Mouse (Mus musculus) macrophage (primary cell): ENCODE measurements around the gene Ptprn2. TPM values are rescaled to one million over a fixed set of nuclear protein-coding genes. Genes with fewer than 3 reads are reported as not detected.

Experiments
- H3K27ac ChIP-seq: fragments of 350-480 bp; formaldehyde crosslinking; 2 replicates; pipeline ENCODE4 v1.9.0; 2021
- H3K36me3 ChIP-seq: fragments of 350-480 bp; formaldehyde crosslinking; 2 replicates; pipeline ENCODE4 v1.9.0; 2021; ENCODE audit errors: inconsistent target
- H3K4me3 ChIP-seq: fragments of 350-480 bp; formaldehyde crosslinking; 2 replicates; pipeline ENCODE4 v1.9.0; 2021; ENCODE audit errors: inconsistent target
- H3K79me2 ChIP-seq: fragments of 350-480 bp; formaldehyde crosslinking; 2 replicates; pipeline ENCODE4 v1.9.0; 2021; ENCODE audit errors: inconsistent target
- WGBS: methylation state at CpG from one replicate; pipeline ENCODE4 v1.1.7; 2026; ENCODE audit warnings: inconsistent platforms; ENCODE audit not compliant: missing documents; 5-methylcytosine and 5-hydroxymethylcytosine counted together
- polyA plus RNA-seq: library from polyadenylated mRNA; stranded (reverse); fragments of 250-400 nt; gene quantifications from 3 replicates; pipeline ENCODE4 v1.2.4, GENCODE M21; 2018; ENCODE audit warnings: inconsistent platforms

The Ptprn2 gene
- polyA plus RNA-seq, 1 experiment from 2014 or later = 0.06 TPM

DNA sequence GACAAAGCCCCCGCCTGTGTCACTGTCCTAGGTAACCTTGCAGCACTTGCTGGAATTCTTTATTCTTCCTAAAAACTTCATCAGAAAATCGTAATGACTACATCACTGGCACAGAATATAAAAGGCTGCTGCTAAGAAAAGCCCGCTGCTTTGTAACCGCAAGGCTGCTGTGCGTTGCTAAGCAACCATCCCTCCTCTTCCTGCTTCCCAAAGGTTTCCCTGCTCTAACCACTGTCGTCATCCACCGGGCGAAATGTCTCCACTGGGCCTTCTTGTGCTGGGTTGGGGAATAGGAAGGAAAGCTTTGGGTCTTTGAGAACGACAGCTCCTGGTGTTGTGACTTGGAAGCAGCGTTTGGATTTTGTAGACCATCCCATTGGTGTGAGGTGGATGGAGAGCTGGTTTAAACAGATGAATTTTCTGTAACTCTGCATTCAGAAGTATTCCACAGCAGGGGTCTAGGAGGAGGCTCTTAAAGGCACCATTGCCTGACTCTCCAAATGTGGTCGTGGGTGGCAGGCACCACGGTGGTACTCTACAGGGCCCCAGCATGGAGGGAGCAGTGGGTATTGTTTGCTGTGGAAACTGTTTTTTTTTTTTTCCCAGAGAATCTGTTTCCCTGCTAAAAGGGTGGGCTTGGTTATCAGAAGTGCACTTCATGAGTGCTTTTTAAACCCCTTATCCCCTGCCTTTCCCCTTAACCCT lies 711.4 kb downstream of the Ptprn2 start:
- no peaks in the 10 kb centered on the region for H3K79me2 ChIP-seq
- no peak overlapping the region for H3K27ac ChIP-seq
- WGBS = 64% methylated on average over 12 of the region's 12 CpGs
- no peaks in the 10 kb centered on the region for H3K36me3 ChIP-seq
- no peak overlapping the region for H3K4me3 ChIP-seq

- 93% methylated on average over 8 of the region's 8 CpGs for WGBS
- Histone ChIP-seq H3K36me3 (no peaks in the 10 kb centered on the region), H3K4me3 (no peak overlapping the region), H3K27ac (no peak overlapping the region), H3K79me2 (no peaks in the 10 kb centered on the region)
These were observed 712.6 kb downstream of the Ptprn2 start for GRCm38 (mm10) chr12:117198093-117198492.

DNA sequence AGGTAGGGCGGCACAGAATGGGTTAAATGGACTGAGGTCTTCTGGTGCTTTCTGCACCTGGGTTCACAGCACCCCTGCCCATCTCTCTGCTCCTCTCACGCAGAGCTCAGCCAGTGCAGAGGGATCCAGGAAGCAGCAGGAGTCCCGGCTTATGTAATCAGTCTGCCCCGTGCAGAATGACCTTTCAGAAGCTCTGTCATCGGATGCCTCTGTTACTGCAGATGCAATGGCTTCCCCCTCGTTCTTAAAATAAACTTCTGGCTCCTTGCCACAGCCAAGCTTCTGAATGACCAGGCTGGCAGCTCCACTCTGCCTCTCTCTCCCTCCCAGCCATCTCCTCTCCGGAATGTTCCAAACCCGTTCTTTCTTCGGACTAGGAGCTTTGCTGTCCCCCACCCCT lies 714.6 kb downstream of the Ptprn2 start:
- WGBS = 33% methylated on average over 9 of the region's 9 CpGs
- no peak overlapping the region for H3K27ac ChIP-seq
- no peaks in the 10 kb centered on the region for H3K36me3 ChIP-seq
- H3K79me2 ChIP-seq = no peaks in the 10 kb centered on the region
- H3K4me3 ChIP-seq = no peak overlapping the region

DNA sequence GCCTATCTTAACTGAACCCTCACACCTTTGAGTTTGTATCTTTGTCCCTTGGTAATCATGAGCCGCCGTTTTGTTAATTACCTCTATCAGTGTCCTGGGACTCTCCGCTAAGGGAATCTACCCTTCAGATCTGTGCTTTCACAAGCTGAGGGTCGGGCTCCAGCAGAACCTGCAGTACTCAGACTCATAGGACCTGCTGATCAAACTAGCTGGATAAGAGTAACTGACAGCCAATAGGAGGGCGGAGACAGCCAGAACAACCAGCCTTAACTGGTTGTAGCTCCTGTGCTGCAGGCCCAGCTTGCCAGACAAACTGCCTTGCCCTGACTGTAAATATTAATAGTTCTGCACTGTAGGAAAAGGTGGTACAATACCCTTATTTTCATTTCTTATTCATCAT lies 715.1 kb downstream of the Ptprn2 start:
- H3K79me2 ChIP-seq = no peaks in the 10 kb centered on the region
- no peak overlapping the region for H3K4me3 ChIP-seq
- WGBS = 90% methylated on average over 5 of the region's 5 CpGs
- H3K36me3 ChIP-seq = no peaks in the 10 kb centered on the region
- no peak overlapping the region for H3K27ac ChIP-seq

DNA sequence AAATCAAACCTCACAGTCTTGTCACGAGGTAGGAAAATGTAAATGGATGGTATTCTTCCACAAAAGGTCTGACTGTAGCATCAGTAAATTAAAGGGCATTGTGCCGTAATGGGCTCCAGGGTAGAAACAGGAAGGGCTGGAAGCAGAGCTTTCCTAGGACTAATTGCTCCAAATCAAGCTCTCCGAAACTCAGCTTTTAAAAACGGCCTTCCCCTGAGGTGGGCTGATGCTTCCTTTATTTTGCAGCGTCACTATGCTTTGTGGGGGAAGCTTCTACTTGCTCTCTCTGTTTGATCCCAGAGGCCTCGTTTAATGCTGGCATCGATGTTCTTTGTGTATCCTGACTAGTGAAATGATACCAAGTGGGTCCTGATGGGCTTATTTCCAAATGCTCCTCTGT lies 718.0 kb downstream of the Ptprn2 start:
- no peaks in the 10 kb centered on the region for H3K79me2 ChIP-seq
- no peak overlapping the region for H3K27ac ChIP-seq
- no peak overlapping the region for H3K4me3 ChIP-seq
- 50% methylated on average over 7 of the region's 7 CpGs for WGBS
- H3K36me3 ChIP-seq = no peaks in the 10 kb centered on the region

DNA sequence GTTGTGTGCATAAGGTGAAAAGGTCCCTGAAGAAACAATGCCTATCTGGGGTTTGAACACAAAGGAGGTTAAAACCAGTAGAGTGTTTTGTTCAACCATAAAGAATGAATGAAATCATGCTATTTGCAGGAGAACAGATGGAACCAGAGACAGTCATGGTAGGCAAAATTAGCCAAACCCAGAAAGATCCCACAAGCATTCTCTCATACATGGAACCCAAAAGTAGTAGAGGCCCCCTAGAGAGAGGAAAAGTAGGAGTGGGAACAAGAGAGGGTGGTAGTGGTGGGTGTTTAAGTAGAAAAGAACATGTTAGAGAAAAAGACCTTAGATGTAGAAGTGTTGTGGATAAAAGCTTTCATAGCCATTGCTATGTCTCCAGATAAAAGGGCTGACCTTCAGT lies 719.4 kb downstream of the Ptprn2 start:
- H3K4me3 ChIP-seq = no peak overlapping the region
- no peaks in the 10 kb centered on the region for H3K79me2 ChIP-seq

DNA sequence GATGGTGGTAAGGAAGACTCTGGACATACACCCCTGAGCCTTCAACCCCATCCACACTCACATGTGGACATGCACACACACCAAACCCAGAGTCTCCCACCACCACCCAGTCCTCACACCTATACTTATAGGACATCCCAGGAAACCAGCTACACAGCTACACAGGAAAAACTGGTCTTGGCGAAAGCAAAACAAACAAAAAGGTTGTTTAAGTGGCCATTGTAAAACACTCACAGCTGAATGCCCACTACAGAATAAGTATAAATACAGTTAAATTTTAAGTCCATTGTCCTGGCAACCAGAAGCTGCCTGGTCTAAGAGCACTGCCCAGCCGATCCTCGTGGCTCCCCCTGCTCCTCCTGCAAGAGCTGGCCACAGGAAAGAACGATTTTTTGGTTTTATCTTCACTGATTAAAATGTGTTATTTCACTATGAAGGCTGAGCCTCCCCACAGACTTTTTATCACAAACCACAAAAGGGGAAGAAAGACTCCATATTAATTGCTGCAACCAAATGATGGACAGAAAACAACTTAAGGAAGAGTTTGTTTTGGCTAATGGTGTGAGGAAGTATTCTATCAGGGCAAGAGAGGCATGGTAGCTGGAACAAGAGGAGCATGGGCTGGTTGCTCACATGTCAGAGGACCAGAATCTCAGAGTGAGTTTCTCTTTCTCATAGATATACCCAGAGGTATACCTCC lies 722.1 kb downstream of the Ptprn2 start:
- H3K4me3 ChIP-seq = no peak overlapping the region
- no peaks in the 10 kb centered on the region for H3K36me3 ChIP-seq
- WGBS = 38% methylated on average over 3 of the region's 4 CpGs
- no peaks in the 10 kb centered on the region for H3K79me2 ChIP-seq
- H3K27ac ChIP-seq = no peak overlapping the region

More for the DNA sequence above, 719.4 kb downstream of the Ptprn2 start:
- Histone ChIP-seq H3K36me3 (no peaks in the 10 kb centered on the region), H3K27ac (no peak overlapping the region)

GRCm38 (mm10) chr12:117210467-117210866 lies 724.9 kb downstream of the Ptprn2 start:
- no peak overlapping the region for H3K27ac ChIP-seq
- no peaks in the 10 kb centered on the region for H3K36me3 ChIP-seq
- no peaks in the 10 kb centered on the region for H3K79me2 ChIP-seq
- 91% methylated on average over 4 of the region's 4 CpGs for WGBS
- H3K4me3 ChIP-seq = no peak overlapping the region

DNA sequence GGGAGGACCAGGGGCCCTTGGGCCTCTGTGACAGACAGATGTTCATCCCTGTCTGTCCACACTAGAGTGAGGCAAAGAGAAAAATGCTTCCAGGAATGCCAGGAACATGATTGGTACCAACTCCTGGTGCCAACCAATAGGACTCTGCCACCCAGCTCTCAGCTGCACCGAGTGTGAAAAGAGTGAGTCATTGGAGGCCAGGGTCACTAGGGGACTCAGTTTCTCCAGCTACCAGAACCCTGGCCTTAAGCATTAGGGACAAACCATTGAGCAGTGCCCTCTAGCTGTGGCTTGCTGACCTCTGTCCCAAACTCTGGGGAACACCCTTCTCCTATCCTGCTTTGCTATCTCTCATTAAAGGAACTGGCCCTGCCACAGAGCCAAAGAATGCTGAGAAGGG lies 728.0 kb downstream of the Ptprn2 start:
- no peak overlapping the region for H3K4me3 ChIP-seq
- WGBS = 75% methylated on average over 1 of the region's 1 CpGs
- H3K27ac ChIP-seq = no peak overlapping the region
- no peaks in the 10 kb centered on the region for H3K79me2 ChIP-seq
- no peaks in the 10 kb centered on the region for H3K36me3 ChIP-seq

- H3K79me2 ChIP-seq = no peaks in the 10 kb centered on the region
- 92% methylated on average over 4 of the region's 4 CpGs for WGBS
- no peak overlapping the region for H3K27ac ChIP-seq
- H3K4me3 ChIP-seq = no peak overlapping the region
- H3K36me3 ChIP-seq = no peaks in the 10 kb centered on the region
These were observed 728.8 kb downstream of the Ptprn2 start for GRCm38 (mm10) chr12:117214272-117214671.

DNA sequence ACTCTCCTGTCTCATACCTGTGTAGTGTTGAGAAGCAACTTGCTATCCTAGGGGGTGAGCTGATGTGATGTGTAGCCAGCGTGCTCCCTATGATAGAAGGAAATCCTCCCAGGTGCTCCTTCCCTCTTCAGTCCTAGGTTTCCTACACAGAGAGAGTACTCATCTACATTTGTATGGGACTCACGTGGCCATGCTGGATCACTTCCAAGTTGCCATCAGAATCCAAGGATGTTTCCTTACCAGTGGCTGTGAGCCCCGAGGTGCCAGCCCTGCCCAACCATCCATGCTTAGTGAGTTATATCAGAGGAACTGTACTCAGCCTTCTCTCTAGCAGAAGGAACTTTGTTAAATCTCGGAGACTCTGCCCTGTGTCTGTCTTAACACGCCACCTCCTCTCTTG lies 729.4 kb downstream of the Ptprn2 start:
- no peak overlapping the region for H3K4me3 ChIP-seq
- 88% methylated on average over 5 of the region's 5 CpGs for WGBS
- H3K27ac ChIP-seq = no peak overlapping the region
- no peaks in the 10 kb centered on the region for H3K79me2 ChIP-seq
- H3K36me3 ChIP-seq = no peaks in the 10 kb centered on the region

DNA sequence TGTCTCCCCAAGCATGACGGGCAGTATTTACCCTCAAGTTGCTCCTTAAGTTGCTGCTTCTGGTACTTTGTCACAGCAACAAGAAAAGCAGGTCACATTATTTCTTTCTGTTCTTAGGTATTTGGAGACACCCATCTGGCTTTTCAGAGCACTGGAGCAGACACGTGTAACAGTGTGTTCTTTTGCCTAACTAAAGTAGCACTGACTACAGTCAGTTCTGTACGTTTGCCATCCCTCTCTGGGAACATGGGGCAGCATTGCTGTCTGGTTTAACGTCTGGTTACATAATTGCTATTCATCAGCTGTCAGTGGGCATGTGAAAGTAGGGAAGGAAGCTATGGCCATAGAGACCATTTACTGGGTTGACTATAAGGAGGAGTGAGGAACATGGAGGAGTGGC lies 736.4 kb downstream of the Ptprn2 start:
- WGBS = 47% methylated on average over 4 of the region's 4 CpGs
- no peaks in the 10 kb centered on the region for H3K79me2 ChIP-seq
- H3K4me3 ChIP-seq = no peak overlapping the region
- no peaks in the 10 kb centered on the region for H3K36me3 ChIP-seq
- no peak overlapping the region for H3K27ac ChIP-seq

- WGBS = 91% methylated on average over 1 of the region's 1 CpGs
- Histone ChIP-seq H3K4me3 (no peak overlapping the region), H3K27ac (no peak overlapping the region), H3K79me2 (no peaks in the 10 kb centered on the region), H3K36me3 (no peaks in the 10 kb centered on the region)
These were observed 738.5 kb downstream of the Ptprn2 start for GRCm38 (mm10) chr12:117224036-117224435.

DNA sequence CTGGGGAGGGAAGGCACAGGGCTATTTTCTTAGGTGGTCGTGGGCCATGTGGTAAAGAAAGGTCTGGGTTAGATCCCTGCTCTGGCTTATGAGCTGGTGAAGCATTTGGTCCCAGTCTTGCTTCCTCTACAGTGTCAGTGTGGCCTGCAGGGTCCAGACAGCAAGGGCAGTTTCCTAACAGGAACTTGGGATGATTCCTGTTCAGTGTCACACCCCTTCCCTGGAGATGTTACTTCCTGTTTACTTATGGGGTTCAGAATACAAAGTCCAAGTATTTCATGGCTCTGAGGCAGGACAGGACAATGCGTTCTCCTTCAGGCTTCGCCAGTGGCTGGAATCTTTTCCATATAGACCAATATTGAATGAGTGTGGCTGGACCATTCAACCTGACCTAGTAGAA lies 741.7 kb downstream of the Ptprn2 start:
- H3K4me3 ChIP-seq = no peak overlapping the region
- H3K79me2 ChIP-seq = no peaks in the 10 kb centered on the region
- WGBS = 84% methylated on average over 3 of the region's 3 CpGs
- no peak overlapping the region for H3K27ac ChIP-seq
- no peaks in the 10 kb centered on the region for H3K36me3 ChIP-seq

DNA sequence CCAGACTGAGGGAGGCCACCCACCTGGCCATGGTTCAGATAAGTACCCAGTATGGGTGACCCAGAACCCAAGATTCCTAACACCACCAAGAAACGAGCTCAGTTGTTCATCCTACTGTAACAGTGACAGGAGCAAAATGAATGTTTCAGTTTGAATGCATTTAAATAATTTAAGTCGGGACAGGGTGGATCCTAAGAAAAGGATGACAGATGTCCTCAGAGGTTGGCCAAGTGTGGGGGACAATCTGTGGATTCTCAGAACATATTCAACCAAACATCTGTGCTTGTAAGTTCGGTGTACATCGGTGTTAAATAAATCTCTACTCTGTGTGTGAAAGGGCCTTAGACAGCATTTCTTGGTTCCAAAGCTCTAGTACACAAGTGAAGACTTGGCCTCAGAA lies 743.9 kb downstream of the Ptprn2 start:
- H3K36me3 ChIP-seq = no peaks in the 10 kb centered on the region
- no peaks in the 10 kb centered on the region for H3K79me2 ChIP-seq
- no peak overlapping the region for H3K27ac ChIP-seq
- 95% methylated on average over 4 of the region's 4 CpGs for WGBS
- H3K4me3 ChIP-seq = no peak overlapping the region

GRCm38 (mm10) chr12:117230282-117230681 lies 744.8 kb downstream of the Ptprn2 start:
- H3K27ac ChIP-seq = no peak overlapping the region
- 89% methylated on average over 6 of the region's 6 CpGs for WGBS
- no peaks in the 10 kb centered on the region for H3K36me3 ChIP-seq
- no peak overlapping the region for H3K4me3 ChIP-seq
- H3K79me2 ChIP-seq = no peaks in the 10 kb centered on the region
